Mouse (Mus musculus) kidney, adult 18-20 months (tissue): ENCODE measurements around the gene Rec8.

ENCODE experiments used
- DNase-seq: peaks from one replicate; pipeline ENCODE4 v3.0.0; 2021

Gene Rec8

DNA sequence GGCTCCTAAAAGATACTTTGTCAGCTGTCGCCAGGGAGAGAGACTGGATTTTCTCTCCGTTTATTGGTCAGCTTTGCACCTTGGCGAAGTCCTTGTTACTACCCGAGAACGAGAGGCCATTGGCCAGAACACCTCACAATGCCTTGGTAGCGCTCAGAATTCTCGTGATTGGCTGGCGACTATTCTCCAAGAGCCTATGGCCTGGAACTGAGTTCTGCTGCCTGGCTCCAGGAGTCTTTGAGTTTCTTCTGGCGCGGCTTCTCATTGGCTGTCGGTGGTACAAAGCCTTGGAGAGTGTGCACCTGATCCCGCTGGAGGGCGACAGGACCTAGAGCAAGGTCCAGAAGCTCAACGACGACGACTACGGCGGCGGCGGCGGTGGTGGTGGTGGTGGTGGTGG is at the start of gene Rec8:
Gene Rec8, plus strand, starts transcription at position 216 of the 400 bp plus-strand sequence.
- DNase-seq: peak; percentile 22

DNA sequence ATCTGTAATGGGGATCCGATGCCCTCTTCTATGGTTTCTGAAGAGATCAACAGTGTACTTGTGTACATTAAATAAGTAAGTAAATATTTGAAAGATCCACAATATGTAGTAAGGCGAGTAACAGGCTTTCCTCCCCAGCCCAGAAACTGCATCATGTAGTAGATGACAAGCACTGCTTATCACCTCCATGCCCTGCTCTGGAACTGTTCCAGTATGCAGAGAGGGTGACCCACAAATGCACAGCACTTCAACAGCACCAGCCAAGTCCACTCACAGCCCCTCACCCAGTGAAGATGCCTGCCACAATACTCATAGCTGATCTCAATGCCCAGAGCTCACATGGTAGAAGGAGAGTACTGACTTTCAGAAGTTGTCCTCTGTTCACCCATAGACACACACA is 47.2 kb upstream of the Rec8 start:
- DNase-seq: no peak

DNA sequence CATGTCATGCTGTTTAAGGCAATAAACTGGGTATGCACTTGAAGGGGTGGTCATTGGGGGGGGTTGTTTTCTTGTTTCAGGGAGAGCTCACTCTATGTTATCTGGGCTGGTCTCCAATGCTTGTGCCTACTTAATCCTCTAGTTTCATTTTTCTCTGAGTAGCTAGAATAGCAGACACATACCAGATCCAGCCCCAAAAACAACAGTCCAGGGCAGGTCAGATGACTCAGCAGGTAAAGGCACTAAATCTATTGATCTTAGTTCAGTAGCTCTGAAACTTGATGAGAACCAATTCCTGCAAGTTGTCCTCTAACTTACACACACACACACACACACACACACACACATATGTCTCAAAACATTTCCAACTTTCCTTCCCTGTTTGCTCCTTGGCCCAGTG is 46.1 kb upstream of the Rec8 start:
- no peak for DNase-seq

DNA sequence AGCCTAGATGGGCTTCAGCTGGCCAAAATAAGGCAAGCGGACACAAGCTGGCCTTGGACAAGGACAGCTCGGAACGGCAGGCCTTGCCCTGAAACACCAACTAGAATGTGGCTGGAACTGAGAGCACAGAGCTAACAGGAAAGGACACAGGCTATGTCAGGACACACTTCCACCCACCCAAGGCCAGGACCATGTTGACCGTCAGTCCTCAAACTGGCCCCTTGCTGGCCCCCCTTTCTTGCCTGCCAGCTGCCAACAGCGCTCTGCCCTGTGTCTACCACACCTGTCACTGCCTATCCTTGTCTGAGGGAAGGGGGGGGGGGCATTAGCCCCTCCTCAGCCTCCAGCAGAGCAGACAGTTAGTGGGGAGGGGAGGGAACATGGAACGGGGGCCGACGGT is 42.5 kb upstream of the Rec8 start, which contains the start of gene Fitm1:
Gene Fitm1, plus strand, starts transcription at position 316 of the 400 bp plus-strand sequence.
- no peak for DNase-seq

DNA sequence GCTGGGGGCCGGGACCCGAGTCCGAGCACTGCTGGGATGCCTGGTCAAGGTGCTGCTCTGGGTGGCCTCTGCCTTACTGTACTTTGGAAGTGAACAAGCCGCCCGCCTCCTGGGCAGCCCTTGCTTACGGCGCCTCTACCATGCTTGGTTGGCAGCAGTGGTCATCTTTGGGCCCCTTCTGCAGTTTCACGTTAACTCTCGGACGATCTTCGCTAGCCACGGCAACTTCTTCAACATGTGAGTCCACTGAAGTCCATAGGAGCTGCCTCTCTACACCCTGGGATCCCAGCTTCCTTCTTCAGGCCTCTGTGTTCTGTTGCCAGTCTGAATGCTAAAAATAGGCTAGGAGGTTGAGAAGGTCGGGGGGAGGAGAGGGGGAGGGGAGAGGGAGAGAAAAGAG is 42.1 kb upstream of the Rec8 start:
- peak; percentile 53 for DNase-seq

DNA sequence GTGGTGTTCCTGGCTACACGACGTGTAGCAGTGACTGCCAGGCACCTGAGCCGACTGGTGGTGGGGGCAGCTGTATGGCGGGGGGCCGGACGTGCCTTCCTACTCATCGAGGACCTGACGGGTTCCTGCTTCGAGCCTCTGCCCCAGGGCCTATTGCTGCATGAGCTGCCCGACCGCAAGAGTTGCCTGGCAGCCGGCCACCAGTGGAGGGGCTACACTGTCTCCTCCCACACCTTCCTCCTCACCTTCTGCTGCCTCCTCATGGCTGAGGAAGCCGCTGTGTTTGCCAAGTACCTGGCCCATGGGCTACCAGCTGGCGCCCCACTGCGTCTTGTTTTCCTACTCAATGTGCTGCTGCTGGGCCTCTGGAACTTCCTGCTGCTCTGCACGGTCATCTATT is 41.5 kb upstream of the Rec8 start:
- peak; percentile 27 for DNase-seq

DNA sequence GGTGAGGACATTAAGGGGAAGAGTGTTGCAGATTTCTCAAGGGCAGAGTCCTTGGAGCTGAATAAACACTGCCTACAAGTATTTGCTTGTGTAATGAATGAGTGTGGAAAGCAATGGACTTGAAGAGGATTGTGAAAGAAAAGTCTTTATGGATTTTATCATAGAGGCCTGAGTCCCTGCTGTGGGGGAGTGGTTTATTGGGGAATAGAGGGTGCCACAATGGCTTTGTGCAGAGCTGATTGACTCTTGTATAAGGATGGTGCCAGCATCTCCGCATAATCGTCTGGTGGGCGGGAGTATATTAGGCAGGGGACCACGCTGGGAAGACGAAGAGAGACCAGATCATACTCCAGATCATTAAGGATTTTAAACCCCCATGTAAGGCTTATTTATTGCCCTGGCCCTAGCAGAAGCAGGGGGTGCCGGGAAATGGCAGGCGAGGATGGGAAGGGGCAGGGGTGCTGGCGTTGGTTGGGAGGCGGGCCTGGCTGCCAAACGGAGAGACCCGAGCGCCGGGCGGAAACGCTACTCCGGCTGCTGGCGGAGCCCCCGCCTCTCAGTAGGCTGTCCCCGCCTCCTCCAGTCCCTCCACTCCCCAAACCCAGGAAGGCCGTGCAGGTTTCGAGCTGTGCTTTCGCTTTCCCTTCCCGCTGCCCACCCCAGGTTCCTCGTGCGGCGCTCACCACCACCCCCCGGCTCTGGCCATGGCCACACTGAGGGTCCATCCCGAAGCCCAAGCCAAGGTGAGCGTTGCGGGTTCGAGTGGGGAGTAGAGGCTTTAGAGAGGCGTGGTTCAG is 39.8 kb upstream of the Rec8 start, which contains the start of gene Psme1:
Gene Psme1, plus strand, starts transcription at position 253 of the 797 bp plus-strand sequence.
- DNase-seq: peak; percentile 80

DNA sequence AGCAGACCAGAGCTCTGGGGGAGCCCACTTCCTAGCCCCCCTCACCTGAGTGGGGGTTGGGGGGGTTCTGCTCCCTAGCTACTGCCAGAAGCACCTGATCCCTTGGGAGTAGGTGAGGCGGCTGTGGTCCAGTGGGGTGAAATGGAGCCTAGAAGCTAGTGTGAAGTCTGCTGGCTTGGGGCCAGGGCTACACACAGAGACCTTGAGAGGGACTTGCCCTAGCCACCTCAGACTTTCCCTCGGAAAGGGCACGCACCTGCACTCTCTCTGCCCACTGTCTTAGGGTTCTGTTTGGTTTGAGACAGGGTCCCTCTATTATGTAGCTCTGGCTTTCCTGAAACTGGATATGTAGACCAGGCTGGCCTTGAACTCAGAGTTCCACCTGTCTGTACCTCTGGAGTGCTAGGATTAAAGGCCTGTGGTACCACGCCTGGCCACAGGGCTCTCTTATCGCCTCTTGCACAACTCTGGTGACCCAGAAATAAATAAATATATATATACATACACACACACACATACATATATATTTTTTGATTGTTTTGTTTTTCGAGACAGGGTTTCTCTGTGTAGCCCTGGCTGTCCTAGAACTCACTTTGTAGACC is 39.1 kb upstream of the Rec8 start:
- peak; percentile 78 for DNase-seq

DNA sequence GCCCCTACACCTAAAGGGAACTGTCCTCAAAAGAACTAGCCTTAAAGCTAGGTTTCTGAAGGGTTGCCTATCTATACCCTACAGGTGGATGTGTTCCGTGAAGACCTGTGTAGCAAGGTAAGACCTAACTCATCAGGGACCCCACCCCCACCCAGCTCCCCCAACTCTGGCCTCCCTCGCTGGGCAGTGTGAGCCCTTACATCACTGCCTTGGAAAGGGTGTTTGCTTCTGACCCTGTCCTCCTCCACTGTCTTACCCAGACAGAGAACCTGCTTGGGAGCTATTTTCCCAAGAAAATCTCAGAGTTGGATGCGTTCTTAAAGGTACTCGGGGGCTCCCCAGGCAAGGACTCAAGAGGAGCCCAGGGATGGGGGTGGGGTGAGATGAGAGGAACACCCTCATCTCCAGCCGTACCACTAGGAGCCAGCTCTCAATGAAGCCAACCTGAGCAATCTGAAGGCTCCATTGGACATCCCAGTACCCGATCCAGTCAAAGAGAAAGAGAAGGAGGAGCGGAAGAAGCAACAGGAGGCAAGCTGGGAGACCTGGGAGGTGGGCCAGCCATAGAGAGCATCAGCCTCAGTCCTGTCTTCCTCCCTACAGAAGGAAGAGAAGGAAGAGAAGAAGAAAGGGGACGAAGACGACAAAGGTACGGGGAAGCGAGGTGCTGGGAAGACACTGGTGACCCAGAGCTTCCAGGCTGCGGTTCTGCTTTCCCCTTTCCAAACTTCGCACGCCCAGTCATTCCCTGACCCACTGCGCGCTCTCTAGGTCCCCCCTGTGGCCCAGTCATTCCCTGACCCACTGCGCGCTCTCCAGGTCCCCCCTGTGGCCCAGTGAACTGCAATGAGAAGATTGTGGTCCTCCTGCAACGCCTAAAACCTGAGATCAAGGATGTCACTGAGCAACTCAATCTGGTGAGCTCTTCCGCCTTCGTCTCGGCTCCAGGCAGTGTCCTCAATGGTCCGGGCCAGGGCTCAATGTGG is 38.0 kb upstream of the Rec8 start:
- DNase-seq: no peak

DNA sequence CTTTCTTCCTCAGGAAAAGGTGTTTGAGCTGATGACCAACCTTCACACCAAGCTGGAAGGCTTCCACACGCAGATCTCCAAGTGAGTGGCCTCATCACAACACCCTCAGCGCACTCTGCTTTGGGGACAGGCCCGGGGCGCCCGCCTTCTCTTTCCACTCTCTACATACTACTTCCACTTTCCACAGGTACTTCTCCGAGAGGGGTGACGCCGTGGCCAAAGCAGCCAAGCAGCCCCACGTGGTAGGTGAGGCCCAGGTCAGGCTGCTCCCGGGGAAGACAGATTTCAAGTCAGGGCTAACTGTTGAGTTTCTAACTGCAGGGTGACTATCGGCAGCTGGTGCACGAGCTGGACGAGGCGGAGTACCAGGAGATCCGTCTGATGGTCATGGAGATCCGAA is 37.1 kb upstream of the Rec8 start:
- DNase-seq: no peak

DNA sequence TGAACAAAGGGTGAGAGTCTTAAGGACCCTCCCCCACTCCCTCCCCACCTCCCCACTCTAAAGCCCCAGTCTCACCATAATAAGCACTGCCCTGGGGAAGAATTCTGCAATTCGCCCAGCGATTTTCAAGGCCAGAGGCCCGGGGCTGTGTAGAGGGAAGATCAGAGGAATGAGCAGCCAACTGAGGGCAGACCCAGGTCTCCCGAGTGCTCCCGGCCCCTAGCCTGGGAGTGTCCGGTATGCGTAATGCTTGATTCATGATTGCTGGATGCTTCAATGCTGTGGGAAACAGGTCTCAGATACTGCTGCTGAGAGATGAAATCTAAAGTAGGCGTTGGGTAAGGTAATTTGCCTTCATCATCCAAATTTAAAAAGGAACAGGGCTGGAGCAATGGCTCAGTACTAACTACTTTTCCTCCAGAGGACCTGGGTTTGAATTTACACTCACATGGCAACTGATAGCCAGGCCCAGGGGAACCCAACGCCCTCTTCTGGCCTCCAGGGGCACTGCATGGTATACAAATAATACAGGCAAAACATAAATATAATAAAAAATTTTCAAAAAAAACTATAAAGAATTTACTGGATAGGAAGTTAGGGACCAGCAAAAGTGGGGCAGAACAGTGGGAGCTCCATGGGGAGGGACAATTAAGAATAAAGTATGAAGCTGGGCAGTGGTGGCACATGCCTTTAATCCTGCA is 35.7 kb upstream of the Rec8 start:
- no peak for DNase-seq

DNA sequence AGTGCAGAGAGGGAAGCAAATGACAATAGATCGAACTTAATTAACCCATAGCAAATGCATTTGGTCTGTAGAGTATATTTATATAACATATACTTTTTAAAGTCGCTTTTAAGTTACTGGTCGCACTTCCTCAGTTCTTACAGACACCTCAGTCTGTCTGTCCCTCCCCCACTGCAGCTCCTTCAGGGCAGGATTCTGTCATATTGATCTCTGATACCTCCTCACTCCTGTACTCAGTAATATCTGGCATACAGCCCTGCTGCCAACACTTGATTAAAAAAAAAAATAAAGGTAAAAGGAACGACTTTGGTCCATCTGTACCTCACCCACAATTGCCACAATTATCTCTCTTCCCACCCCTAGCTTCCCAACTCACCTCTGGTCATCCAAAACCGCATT is 33.5 kb upstream of the Rec8 start:
- no peak for DNase-seq

DNA sequence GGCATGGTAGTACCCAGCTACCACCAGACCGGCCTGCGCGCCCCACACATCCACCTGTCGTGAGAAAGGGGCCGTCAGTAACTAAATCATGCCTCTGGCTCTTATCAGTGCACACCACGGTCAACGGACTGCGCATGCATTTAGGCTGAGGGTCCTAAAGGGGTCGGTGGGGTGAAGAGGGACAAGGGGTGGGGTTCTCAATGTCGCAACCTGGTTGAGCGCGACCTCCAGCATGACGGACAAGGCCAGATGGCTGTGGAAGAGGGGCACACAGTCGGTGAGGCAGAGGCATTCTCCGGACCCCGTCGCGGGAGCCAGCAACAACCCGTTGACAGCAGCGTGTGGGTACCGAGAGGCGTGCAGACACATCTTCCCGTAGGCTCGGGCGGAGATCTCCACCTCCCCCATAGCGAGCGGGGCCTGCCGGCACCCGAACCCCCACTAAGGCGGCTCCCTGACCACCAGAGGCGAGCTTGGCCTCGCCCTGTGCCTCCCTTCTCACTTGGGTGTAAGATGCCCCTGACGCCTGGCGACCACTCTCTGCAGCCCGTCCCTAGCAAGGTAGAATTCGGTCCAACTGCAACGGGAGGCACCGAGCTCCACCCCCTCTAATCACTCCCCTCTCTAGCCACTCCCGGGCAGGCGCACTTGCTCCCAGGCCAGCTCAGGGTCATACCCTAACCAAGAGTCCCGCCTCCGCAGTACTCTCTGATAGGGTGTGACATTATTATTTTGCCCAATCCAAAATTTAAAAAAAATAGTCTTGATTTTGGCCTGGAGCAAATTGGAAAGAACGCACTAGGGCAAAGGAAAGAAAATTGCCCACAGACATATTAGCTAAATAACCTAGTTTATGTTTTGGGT is 32.9 kb upstream of the Rec8 start, which contains the start of gene Emc9:
Gene Emc9, minus strand, starts transcription at position 601 of the 864 bp plus-strand sequence.
- DNase-seq: peak; percentile 84

DNA sequence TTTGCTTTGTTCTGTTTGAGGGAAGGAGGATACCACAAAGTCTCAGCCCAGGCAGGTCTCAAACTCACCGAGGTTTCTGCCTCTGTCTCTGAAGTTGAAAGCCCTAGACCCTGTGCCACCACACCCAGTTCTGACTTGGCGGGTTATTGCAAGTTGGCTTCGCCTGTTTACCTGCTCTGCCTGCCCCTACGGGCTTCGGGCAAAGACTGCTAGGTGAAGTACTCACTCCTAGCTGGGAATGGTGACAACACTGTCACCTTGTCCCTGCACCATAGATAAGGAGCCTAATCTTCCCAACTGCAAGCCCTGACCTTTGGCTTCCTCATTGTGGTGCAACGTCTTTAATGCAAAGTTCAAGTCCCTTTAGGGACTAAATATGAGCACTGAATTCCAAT is 32.3 kb upstream of the Rec8 start:
- no peak for DNase-seq

DNA sequence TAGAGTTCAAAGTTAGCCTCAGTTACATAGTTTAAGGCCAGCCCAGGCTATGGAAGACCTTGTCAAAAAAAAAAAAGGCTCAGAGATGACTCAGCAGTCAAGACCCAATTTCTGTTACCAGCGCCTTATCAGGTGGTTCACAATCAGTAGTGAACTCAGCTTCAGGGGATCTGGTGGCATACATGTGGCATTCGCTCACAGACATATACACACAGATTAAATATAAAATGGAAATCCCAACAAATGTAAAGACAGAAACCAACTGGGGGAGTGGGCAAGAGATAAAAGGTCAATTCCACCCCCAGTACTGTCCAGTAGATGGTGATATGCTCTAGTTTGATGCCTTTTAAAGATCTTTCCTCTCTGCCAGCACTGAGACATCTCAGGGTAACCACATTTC is 31.7 kb upstream of the Rec8 start:
- no peak for DNase-seq

DNA sequence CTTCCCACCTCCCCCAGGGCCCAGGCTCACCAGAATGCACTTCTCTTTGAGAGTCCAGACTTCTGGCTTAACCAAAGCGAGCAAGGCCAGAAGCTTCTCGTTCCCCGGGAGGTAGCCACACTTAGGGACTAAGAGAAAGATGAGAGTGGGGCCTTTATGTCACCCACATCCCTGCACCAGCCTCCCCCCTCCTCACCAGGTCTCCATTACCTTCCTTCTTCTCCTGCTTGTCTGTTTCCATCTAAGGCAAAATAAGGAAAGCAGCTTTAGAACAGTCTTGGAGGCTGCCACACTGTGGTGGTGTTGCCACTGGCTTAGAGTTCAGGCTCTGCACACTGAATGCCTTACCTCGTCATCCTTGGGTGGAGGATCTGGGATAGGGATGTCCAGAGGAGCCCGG is 28.6 kb upstream of the Rec8 start:
- no peak for DNase-seq

DNA sequence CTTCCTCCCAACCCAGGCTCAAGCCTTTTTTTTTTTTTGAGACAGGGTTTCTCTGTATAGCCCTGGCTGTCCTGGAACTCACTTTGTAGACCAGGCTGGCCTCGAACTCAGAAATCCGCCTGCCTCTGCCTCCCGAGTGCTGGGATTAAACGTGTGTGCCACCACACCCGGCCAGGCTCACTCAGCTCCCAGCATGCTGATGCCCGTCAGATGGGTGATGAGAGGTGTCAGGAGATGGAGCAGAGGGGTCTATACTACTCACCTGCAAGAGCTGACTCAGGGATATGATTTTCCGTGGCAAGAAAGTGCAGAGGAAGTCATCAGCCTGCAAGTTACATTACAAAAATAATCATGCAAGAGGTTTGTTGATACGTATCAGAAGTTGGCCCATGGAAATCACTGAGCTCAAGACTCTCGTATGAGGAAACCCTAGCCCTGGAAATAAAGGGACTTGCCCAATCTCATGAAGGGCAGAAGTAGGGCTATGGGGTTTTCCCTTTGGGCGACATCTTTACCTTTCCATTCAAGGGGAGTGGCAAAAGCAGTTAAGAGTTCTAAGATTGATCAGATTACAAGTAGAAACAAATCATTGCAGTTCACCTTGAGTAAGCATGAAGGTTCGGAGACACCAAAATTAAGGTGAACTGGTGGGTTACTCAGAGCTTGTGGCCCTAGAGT is 27.9 kb upstream of the Rec8 start:
- DNase-seq: no peak

DNA sequence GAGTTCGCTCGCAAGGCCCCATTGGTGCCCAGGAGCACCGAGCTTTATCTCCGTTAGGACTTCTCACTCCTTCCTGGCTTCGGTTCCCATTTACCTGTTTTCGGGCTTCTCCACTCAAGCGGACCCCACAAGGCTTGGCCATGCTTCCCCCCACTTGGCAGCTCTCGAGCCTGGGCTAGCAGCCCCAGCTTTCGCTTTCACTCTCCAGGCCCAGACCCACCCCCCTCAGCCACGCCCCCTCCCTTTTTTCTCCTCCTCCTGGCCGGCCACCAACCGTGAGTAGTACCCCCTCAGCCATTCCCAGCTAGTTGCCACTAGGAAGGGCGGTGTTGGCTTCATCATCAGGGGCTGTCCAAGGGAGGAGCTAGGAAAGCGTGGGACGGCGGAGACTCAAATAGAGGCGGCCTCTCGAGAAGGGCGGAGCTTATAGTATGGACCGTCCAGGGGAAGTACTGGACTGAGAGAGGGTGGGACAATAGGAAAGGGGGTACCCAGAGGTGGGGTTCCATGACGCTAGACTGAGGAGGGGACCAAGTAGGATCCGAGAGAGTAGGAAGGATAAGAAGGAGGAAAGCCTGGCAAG is 27.0 kb upstream of the Rec8 start, which contains the start of gene Psme2:
Gene Psme2, minus strand, starts transcription at position 366 of the 583 bp plus-strand sequence.
- peak; percentile 93 for DNase-seq

DNA sequence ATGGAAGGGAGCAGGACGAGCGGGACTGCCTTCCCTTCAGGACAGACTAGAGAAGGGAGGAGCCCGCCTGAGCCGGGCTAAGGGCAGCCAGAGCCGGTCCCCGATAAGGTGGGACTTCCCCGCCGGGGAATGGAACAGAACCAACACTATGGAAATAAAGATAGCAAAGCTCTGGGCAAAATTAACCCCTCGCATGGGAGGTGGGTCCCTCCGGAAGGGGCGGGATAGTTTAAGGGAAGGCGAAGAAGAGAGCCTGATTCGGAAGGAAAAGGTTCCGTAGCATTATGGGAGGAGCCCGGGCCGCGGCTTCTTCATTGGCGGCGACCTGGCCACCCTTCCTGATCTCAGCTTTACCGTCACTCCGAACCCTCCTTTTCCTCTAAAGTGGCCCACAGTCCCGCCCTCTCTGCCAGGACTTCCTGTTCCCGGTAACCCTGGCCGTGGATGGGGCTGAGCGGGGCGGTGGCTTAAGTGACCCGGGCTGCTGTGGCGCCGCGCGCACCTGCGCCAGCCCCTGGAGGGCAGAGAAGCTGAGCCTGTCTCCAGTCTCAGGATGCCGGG is 26.4 kb upstream of the Rec8 start, which contains the start of gene Rnf31:
Gene Rnf31, plus strand, starts transcription at position 378 of the 561 bp plus-strand sequence.
- peak; percentile 95 for DNase-seq

DNA sequence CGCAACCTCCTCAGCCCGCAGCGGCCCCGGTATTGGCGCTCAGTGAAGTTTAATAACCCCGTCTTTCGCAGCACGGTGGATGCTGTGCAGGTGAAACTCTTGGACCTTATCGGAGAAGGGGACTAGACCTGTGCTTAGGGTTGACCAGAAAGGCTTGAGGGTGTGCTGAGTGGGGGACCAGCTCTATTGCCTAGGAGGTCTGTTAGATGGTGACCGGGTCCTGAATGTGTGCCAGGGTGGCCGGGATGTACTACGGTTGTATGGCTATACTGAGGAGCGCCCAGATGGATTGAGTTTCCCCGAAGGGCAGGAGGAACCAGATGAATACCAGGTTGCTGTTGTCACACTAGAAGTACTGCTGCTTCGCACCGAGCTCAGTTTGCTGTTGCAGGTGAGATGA is 25.6 kb upstream of the Rec8 start:
- DNase-seq: no peak
